Mouse (Mus musculus) small intestine, adult 2 months (tissue): Measurements from ENCODE around the gene Cadps.

Source experiments
- CTCF ChIP-seq: fragments of 200-500 bp; IDR thresholded peaks from 2 replicates; pipeline ENCODE4 v1.5.1; 2012; ENCODE audit warnings: low read depth, mild to moderate bottlenecking, control low read depth, inconsistent platforms, low read length, moderate library complexity, mixed read lengths; ENCODE audit not compliant: insufficient replicate concordance, insufficient read length; ENCODE audit errors: extremely low read depth
- POLR2A ChIP-seq: fragments of 200-500 bp; IDR thresholded peaks from 2 replicates; pipeline ENCODE4 v1.6.1; 2012; ENCODE audit warnings: low read depth, mild to moderate bottlenecking, control low read depth, inconsistent platforms, low read length, moderate library complexity

GRCm38 (mm10) chr14:12865258-12865657 is 42.4 kb upstream of the Cadps start:
- TF ChIP-seq CTCF: no peak
- no peak for TF ChIP-seq POLR2A
